Mouse (Mus musculus) neural tube, embryonic 12.5 days (tissue): ENCODE measurements around the gene 1600002K03Rik. TPM values are rescaled to one million over a fixed set of nuclear protein-coding genes. Genes with fewer than 3 reads are reported as not detected.
"Not testable (repeated sequence)": the region's sequence is repeated elsewhere in the genome, so short reads cannot be mapped to it uniquely, and the experiment has no call there.

Experiments used
- ATAC-seq: fragments of 200-750 bp; cut with Nextera tagmentation; 2 replicates; pipeline ENCODE4 v1.8.0; 2017; ENCODE audit warnings: low read depth, mild to moderate bottlenecking, moderate TSS enrichment, moderate library complexity; ENCODE audit not compliant: low FRiP score
- H3K27ac ChIP-seq: fragments of 300-500 bp; sonication (generic); 2 replicates; pipeline ENCODE4 v1.5.1; 2016
- H3K27me3 ChIP-seq: fragments of 300-500 bp; sonication (generic); replicated peaks from 2 replicates; pipeline ENCODE4 v1.6.1; 2016; ENCODE audit warnings: mild to moderate bottlenecking
- H3K36me3 ChIP-seq: fragments of 300-500 bp; sonication (generic); 2 replicates; pipeline ENCODE4 v1.6.1; 2016; ENCODE audit warnings: mild to moderate bottlenecking
- H3K4me1 ChIP-seq: fragments of 300-500 bp; sonication (generic); 2 replicates; pipeline ENCODE4 v1.6.1; 2016
- H3K4me2 ChIP-seq: fragments of 300-500 bp; sonication (generic); replicated peaks from 2 replicates; pipeline ENCODE4 v1.6.1; 2016; ENCODE audit warnings: mild to moderate bottlenecking
- H3K4me3 ChIP-seq: fragments of 300-500 bp; sonication (generic); 2 replicates; pipeline ENCODE4 v1.5.1; 2016
- H3K9ac ChIP-seq: fragments of 300-500 bp; sonication (generic); 2 replicates; pipeline ENCODE4 v1.6.1; 2016; ENCODE audit warnings: mild to moderate bottlenecking
- H3K9me3 ChIP-seq: fragments of 300-500 bp; sonication (generic); 2 replicates; pipeline ENCODE4 v1.6.1; 2016; ENCODE audit warnings: mild to moderate bottlenecking
- whole genome bisulfite sequencing: fragments of 180-500 bp; shearing (Covaris S2); methylation state at CpG from one replicate; pipeline ENCODE4 v1.1.7; 2016; 5-methylcytosine and 5-hydroxymethylcytosine counted together
- polyA plus RNA-seq: library from polyadenylated mRNA; unstranded; fragments of >200 nt; fragmentation: Nextera tagmentation; extraction: Ambion mirVana; gene quantifications from 2 replicates; pipeline ENCODE4 v1.2.1, GENCODE M21; 2016

The 1600002K03Rik gene
- polyA plus RNA-seq, 1 experiment from 2014 or later: 15.7 TPM

- Histone ChIP-seq H3K36me3 (peaks cover 9% of the 10 kb centered on the region), H3K4me1 (peaks cover 60% of the 10 kb centered on the region), H3K4me3 (peak overlapping the region; percentile 36), H3K27ac (peak overlapping the region; percentile 67; the same call in 1 of the 2 replicates), H3K9ac (peak overlapping the region; percentile 64), H3K4me2 (peak overlapping the region; percentile 80), H3K27me3 (0 out of 2 replicates have a peak, but pooled peaks cover 7% of the 10 kb centered on the region), H3K9me3 (no peaks in the 10 kb centered on the region)
- WGBS: under 1% methylated on average over 17 of the region's 17 CpGs
- ATAC-seq: peak; percentile 54
Observed at GRCm38 (mm10) chr10:80164998-80165344, 7.8 kb upstream of the 1600002K03Rik start.

DNA sequence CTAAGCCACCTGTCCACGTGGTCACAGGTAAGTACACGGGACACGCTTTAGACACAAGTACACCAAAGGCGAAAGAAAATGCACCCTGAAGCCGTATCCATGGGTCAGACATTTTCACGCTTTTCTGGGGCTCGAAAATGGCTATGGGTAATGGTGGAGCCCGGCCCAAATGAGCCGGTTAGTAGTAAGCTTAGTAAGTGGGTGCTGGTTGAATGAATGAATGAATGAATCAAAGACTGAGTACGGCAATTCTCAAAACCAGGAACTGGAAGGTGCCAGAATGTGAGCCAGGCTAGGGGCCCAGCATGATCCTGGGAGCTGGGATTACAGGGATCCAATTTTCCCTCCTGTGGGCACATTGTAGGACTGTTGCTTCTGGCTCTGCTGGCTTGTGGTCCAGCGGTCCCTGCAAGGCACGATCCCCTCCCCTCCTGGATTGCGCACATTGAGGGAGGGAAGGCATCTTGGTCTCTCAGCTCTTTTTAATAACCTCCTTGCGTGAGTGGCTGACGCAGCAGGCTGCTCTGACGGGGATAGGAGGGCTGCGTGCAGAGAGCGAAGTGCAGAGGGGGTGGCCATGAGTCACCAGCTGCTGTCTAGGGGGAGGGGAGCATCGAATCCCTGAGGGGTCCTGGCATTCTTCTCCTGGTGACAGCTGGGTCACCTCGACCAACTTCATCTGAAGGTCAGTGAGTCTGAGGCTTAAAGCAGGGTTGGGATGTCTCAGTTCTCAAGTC, 7.2 kb upstream of the 1600002K03Rik start, which contains the start of gene Cirbp:
Gene Cirbp, plus strand, starts transcription at position 594 of the 737 bp plus-strand sequence.
- Histone ChIP-seq H3K9me3 (no peaks in the 10 kb centered on the region), H3K4me3 (peak within 1 kb of the TSS; percentile 36), H3K4me2 (peak within 1 kb of the TSS; percentile 80), H3K4me1 (peaks cover 60% of the 10 kb centered on the region), H3K9ac (peak within 1 kb of the TSS; percentile 64), H3K27ac (peak within 1 kb of the TSS; percentile 67), H3K36me3 (peaks cover 15% of the 10 kb centered on the region), H3K27me3 (0 out of 2 replicates have a peak, but pooled peaks cover 7% of the 10 kb centered on the region)
- 0 out of 2 replicates have a peak, but pooled peaks have one; percentile 3 for ATAC-seq
- WGBS: 16% methylated on average over 20 of the region's 20 CpGs

GRCm38 (mm10) chr10:80166136-80166535, 6.6 kb upstream of the 1600002K03Rik start:
- not testable (repeated sequence) for H3K27me3 ChIP-seq, ATAC-seq, H3K9me3 ChIP-seq, H3K4me3 ChIP-seq
- 0 out of 2 replicates have a peak overlapping the region, but pooled peaks have one; percentile 53 for H3K9ac ChIP-seq
- peaks cover 21% of the 10 kb centered on the region for H3K36me3 ChIP-seq
- H3K27ac ChIP-seq: peak overlapping the region; percentile 67; the same call in 1 of the 2 replicates
- WGBS: 77% methylated on average over 4 of the region's 4 CpGs
- peaks cover 54% of the 10 kb centered on the region for H3K4me1 ChIP-seq
- H3K4me2 ChIP-seq: peak overlapping the region; percentile 80

- peaks cover 60% of the 10 kb centered on the region for H3K4me1 ChIP-seq
- WGBS: under 1% methylated on average over 55 of the region's 55 CpGs
- H3K36me3 ChIP-seq: peaks cover 33% of the 10 kb centered on the region
- H3K27ac ChIP-seq: peak overlapping the region; percentile 96
- peak; percentile 87 for ATAC-seq
- 0 out of 2 replicates have a peak, but pooled peaks cover 7% of the 10 kb centered on the region for H3K27me3 ChIP-seq
- H3K4me2 ChIP-seq: peak overlapping the region; percentile 62
- H3K4me3 ChIP-seq: peak overlapping the region; percentile 92
- peak overlapping the region; percentile 100 for H3K9ac ChIP-seq
- no peaks in the 10 kb centered on the region for H3K9me3 ChIP-seq
Observed at GRCm38 (mm10) chr10:80167460-80168037, 5.2 kb upstream of the 1600002K03Rik start.

GRCm38 (mm10) chr10:80168038-80168661, 4.6 kb upstream of the 1600002K03Rik start:
- Histone ChIP-seq H3K27me3 (0 out of 2 replicates have a peak, but pooled peaks cover 3% of the 10 kb centered on the region), H3K4me2 (peak overlapping the region; percentile 62), H3K36me3 (peaks cover 33% of the 10 kb centered on the region), H3K4me1 (peaks cover 62% of the 10 kb centered on the region), H3K9ac (peak overlapping the region; percentile 100), H3K4me3 (peak overlapping the region; percentile 92), H3K9me3 (no peaks in the 10 kb centered on the region), H3K27ac (peak overlapping the region; percentile 96)
- WGBS: under 1% methylated on average over 48 of the region's 48 CpGs
- peak; percentile 45 for ATAC-seq

- WGBS: 84% methylated on average over 1 of the region's 1 CpGs
- ATAC-seq: no peak
- H3K4me1 ChIP-seq: peaks cover 61% of the 10 kb centered on the region
Observed at GRCm38 (mm10) chr10:80169070-80169469, 3.7 kb upstream of the 1600002K03Rik start.

DNA sequence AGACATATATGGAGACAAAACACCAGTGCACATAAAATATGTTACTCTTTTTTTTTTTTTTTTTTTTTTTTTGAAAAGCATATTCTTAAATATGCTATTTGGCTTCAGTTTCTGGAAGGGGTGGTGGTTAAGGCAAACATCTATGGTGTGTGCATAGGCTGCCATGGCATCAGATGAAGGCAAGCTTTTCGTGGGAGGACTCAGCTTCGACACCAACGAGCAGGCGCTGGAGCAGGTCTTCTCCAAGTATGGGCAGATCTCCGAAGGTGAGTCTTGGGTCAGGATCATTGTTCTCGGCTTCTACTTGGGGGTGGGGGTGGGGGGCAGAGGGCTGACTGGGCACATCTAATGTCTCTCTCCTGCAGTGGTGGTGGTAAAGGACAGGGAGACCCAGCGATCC, 3.1 kb upstream of the 1600002K03Rik start:
- Histone ChIP-seq H3K27ac (no peak overlapping the region), H3K36me3 (peaks cover 33% of the 10 kb centered on the region), H3K9me3 (no peaks in the 10 kb centered on the region), H3K4me3 (no peak overlapping the region), H3K27me3 (no peaks in the 10 kb centered on the region), H3K4me1 (peaks cover 56% of the 10 kb centered on the region), H3K9ac (no peak overlapping the region), H3K4me2 (peak overlapping the region; percentile 20)
- WGBS: 95% methylated on average over 7 of the region's 7 CpGs
- no peak for ATAC-seq

More at GRCm38 (mm10) chr10:80169070-80169469, 3.7 kb upstream of the 1600002K03Rik start:
- Histone ChIP-seq H3K4me3 (peak overlapping the region; percentile 92), H3K27ac (no peak overlapping the region), H3K4me2 (peak overlapping the region; percentile 62), H3K9me3 (no peaks in the 10 kb centered on the region), H3K27me3 (no peaks in the 10 kb centered on the region), H3K36me3 (peaks cover 33% of the 10 kb centered on the region), H3K9ac (peak overlapping the region; percentile 100)

DNA sequence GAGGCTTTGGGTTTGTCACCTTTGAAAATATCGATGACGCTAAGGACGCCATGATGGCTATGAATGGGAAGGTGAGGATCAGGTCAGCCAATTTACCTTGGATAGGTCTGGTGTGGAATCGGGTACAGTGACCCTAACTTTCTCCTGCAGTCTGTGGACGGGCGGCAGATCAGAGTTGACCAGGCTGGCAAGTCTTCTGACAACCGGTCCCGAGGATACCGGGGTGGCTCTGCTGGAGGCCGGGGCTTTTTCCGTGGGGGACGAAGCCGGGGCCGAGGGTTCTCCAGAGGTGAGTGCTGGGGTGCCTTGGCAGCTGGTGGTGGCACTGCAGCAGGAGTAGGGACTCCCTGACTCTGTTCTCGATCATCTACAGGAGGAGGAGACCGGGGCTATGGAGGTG, 2.7 kb upstream of the 1600002K03Rik start:
- Histone ChIP-seq H3K4me2 (peak overlapping the region; percentile 20), H3K27me3 (no peaks in the 10 kb centered on the region), H3K9ac (no peak overlapping the region), H3K27ac (no peak overlapping the region), H3K36me3 (peaks cover 33% of the 10 kb centered on the region), H3K4me1 (peaks cover 52% of the 10 kb centered on the region), H3K9me3 (no peaks in the 10 kb centered on the region), H3K4me3 (no peak overlapping the region)
- 96% methylated on average over 16 of the region's 16 CpGs for WGBS
- ATAC-seq: no peak

GRCm38 (mm10) chr10:80170601-80171021, 2.1 kb upstream of the 1600002K03Rik start:
- peaks cover 33% of the 10 kb centered on the region for H3K36me3 ChIP-seq

DNA sequence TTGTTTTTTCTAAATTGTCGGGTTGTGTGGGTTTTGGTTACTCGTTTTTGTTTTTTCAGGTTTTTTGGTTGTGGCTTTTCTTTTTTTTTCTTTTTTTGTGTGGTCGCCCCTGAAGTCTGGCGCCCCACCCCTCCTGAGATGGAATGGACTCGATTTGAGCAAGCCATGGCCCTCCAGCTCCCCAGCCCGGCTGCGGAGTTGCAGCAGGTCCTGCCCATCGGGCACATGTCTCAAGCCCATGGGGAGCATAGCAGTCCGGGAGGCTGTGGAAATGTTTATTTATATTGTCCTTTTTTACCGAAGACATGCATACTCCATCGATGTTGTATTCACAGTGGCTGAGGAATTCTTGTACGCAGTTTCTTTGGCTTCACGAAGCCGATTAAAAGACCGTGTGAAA, 1.5 kb upstream of the 1600002K03Rik start:
- H3K4me2 ChIP-seq: peak overlapping the region; percentile 73
- peaks cover 43% of the 10 kb centered on the region for H3K4me1 ChIP-seq
- WGBS: 92% methylated on average over 15 of the region's 15 CpGs
- no peak overlapping the region for H3K27ac ChIP-seq
- ATAC-seq: no peak
- H3K4me3 ChIP-seq: no peak overlapping the region
- H3K27me3 ChIP-seq: no peaks in the 10 kb centered on the region
- H3K9ac ChIP-seq: no peak overlapping the region
- no peaks in the 10 kb centered on the region for H3K9me3 ChIP-seq
- H3K36me3 ChIP-seq: peaks cover 33% of the 10 kb centered on the region

More at GRCm38 (mm10) chr10:80170601-80171021, 2.1 kb upstream of the 1600002K03Rik start:
- Histone ChIP-seq H3K9ac (no peak overlapping the region), H3K27ac (no peak overlapping the region), H3K4me2 (peak overlapping the region; percentile 20), H3K4me1 (peaks cover 48% of the 10 kb centered on the region), H3K27me3 (no peaks in the 10 kb centered on the region), H3K9me3 (no peaks in the 10 kb centered on the region), H3K4me3 (no peak overlapping the region)
- WGBS: 97% methylated on average over 19 of the region's 19 CpGs
- no peak for ATAC-seq

DNA sequence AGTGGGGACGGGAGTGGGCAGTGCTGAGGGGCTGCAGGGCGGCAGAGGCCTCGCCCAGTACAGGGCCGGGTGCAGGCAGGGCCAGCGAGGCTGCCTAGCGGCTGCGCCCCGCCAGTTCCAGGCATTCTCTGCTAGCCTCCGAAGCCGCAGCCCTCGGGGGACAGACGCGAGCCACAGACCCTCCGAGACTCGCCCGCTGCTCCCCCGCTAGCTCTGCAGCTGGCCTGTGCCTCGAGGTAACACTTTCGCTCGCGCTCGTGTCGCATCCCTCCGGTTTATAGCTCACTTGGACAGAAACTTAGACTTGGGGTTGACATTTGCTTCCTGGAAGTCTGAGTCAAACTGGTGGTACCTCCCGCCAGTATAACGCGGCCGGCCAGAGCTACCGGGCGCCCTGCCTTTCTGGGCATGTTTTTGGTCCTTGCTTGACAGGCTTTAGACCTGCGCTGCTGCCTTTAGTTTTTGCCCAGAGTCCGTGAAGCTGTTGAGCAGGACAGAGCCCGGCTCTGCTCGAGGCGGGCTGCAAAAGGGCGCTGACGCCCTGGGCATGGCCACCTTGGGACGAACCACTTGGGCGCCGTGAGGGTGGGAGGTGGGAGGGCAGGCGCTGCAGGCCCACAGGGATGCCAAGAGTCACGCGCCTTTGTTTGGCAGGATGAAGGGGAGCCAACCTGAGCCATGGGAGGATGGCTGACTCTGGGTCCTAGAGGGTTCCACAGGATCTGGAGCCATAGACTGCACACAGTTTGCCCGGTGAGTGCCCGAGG, 801 bp upstream of the 1600002K03Rik start:
- 0 out of 2 replicates have a peak overlapping the region, but pooled peaks have one; percentile 0 for H3K4me3 ChIP-seq
- peak overlapping the region; percentile 63; the same call in 1 of the 2 replicates for H3K9ac ChIP-seq
- H3K36me3 ChIP-seq: peaks cover 33% of the 10 kb centered on the region
- peak overlapping the region; percentile 73 for H3K4me2 ChIP-seq
- H3K27me3 ChIP-seq: no peaks in the 10 kb centered on the region
- WGBS: 85% methylated on average over 45 of the region's 45 CpGs
- H3K9me3 ChIP-seq: no peaks in the 10 kb centered on the region
- H3K4me1 ChIP-seq: peaks cover 39% of the 10 kb centered on the region
- peak overlapping the region; percentile 59 for H3K27ac ChIP-seq
- no peak for ATAC-seq
